Mouse (Mus musculus): Measurements from ENCODE around the gene Rims1. TPM values are rescaled to one million over a fixed set of nuclear protein-coding genes. Genes with fewer than 3 reads are reported as not detected.

Gene Rims1
- polyA plus RNA-seq, 1 experiment: not detected

GRCm38 (mm10) chr1:22633871-22634270 lies 171.9 kb downstream of the Rims1 start:
- TF ChIP-seq GATA1 (IDR thresholded peaks at IDR 0.05; ENCODE audit: low read length): no peak

- no peak for TF ChIP-seq GATA1 (IDR thresholded peaks at IDR 0.05; ENCODE audit: low read length)
These were observed 173.2 kb downstream of the Rims1 start for GRCm38 (mm10) chr1:22632551-22632950.

GRCm38 (mm10) chr1:22631991-22632390 lies 173.8 kb downstream of the Rims1 start:
- TF ChIP-seq GATA1 (IDR thresholded peaks at IDR 0.05; ENCODE audit: low read length): no peak

GRCm38 (mm10) chr1:22629011-22629410 lies 176.8 kb downstream of the Rims1 start:
- TF ChIP-seq GATA1 (IDR thresholded peaks at IDR 0.05; ENCODE audit: low read length): no peak

- TF ChIP-seq GATA1 (IDR thresholded peaks at IDR 0.05; ENCODE audit: low read length): no peak
These were observed 178.8 kb downstream of the Rims1 start for GRCm38 (mm10) chr1:22627013-22627412.

GRCm38 (mm10) chr1:22626295-22626694 lies 179.5 kb downstream of the Rims1 start:
- no peak for TF ChIP-seq GATA1 (IDR thresholded peaks at IDR 0.05; ENCODE audit: low read length)

- no peak for TF ChIP-seq GATA1 (IDR thresholded peaks at IDR 0.05; ENCODE audit: low read length)
These were observed 185.0 kb downstream of the Rims1 start for GRCm38 (mm10) chr1:22620827-22621226.

- no peak for TF ChIP-seq GATA1 (IDR thresholded peaks at IDR 0.05; ENCODE audit: low read length)
These were observed 190.2 kb downstream of the Rims1 start for GRCm38 (mm10) chr1:22615601-22616000.

- no peak for TF ChIP-seq GATA1 (IDR thresholded peaks at IDR 0.05; ENCODE audit: low read length)
These were observed 192.2 kb downstream of the Rims1 start for GRCm38 (mm10) chr1:22613609-22614008.

- no peak for TF ChIP-seq GATA1 (IDR thresholded peaks at IDR 0.05; ENCODE audit: low read length)
These were observed 201.3 kb downstream of the Rims1 start for GRCm38 (mm10) chr1:22604329-22605044.

- TF ChIP-seq GATA1 (IDR thresholded peaks at IDR 0.05; ENCODE audit: low read length): no peak
These were observed 209.6 kb downstream of the Rims1 start for GRCm38 (mm10) chr1:22596197-22596596.

GRCm38 (mm10) chr1:22594841-22595240 lies 211.0 kb downstream of the Rims1 start:
- TF ChIP-seq GATA1 (IDR thresholded peaks at IDR 0.05; ENCODE audit: low read length): no peak

- TF ChIP-seq GATA1 (IDR thresholded peaks at IDR 0.05; ENCODE audit: low read length): no peak
These were observed 217.9 kb downstream of the Rims1 start for GRCm38 (mm10) chr1:22587859-22588383.

- no peak for TF ChIP-seq GATA1 (IDR thresholded peaks at IDR 0.05; ENCODE audit: low read length)
These were observed 220.2 kb downstream of the Rims1 start for GRCm38 (mm10) chr1:22585560-22585959.

- TF ChIP-seq GATA1 (IDR thresholded peaks at IDR 0.05; ENCODE audit: low read length): no peak
These were observed 226.3 kb downstream of the Rims1 start for GRCm38 (mm10) chr1:22579470-22579869.

- TF ChIP-seq GATA1 (IDR thresholded peaks at IDR 0.05; ENCODE audit: low read length): no peak
These were observed 233.1 kb downstream of the Rims1 start for GRCm38 (mm10) chr1:22572720-22573119.

GRCm38 (mm10) chr1:22546273-22546672 lies 259.5 kb downstream of the Rims1 start:
- TF ChIP-seq GATA1 (IDR thresholded peaks at IDR 0.05; ENCODE audit: low read length): no peak
